Mouse (Mus musculus) lung, adult 18-20 months (tissue): Measurements from ENCODE around the gene Ccr4.

Source experiments
- DNase-seq, 2 experiments: peaks; one replicate each; pipeline ENCODE4 v3.0.0; 2022; ENCODE audit warnings: mixed read lengths in 2 of 2

Ccr4 gene

DNA sequence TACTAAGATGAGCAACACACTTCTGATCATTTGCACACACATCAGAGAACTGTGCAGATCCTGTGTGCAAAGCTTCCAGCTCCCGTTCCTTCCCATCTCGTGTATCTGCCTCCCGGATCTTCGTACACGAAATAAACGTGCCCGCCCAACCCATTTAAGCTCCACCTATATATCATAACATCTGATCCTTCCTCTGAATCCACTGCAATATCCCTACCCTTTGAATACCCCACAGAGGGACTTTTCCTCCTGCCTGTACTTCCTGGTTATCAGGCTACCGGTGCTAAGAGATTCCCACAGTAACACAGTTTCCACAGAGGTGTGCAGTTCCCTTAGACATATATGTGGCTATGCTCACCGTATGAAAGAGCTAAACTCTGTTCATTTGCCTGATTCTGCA is at the start of gene Ccr4:
Gene Ccr4, minus strand, starts transcription at position 101 of the 400 bp plus-strand sequence.
- no peak for DNase-seq

DNA sequence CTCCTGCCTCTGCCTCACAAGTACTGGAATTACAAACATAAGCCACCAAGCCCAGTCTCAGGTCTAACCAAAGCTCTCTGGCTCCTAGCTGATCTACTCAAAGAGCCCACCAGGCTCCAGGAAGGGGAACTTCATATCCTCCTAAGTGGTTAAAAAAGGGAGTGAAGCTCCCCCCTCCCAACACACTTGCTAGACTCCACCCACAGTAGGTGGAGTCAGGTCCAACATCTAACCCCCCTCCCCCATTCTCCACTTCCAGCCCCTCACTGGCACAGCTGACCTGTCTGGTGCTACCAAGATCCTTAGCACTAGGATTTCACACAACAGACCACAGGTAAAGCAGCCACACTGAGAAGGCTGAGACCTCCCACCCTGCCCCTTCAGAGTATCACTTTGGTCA is 49.1 kb upstream of the Ccr4 start:
- no peak for DNase-seq

DNA sequence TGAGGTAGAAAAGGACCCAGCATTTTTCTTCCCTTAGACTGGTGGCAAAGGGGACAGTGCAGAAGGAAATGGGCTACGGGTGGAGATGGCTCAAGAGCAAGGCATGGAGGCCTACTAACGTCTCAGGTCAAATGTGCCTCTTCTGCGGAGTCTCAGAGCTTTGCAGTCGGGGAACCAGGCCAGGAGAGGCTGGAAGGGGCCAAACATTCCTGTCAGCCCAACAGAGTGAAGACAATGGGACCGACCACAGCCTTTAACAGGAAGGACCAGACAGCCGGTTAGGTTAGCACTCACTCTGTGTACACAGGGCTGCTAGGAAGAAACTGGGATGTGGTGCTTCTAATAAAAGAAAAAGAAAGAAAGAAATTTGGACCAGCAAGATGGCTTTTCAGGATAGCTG is 45.3 kb upstream of the Ccr4 start:
- DNase-seq, result no peak

DNA sequence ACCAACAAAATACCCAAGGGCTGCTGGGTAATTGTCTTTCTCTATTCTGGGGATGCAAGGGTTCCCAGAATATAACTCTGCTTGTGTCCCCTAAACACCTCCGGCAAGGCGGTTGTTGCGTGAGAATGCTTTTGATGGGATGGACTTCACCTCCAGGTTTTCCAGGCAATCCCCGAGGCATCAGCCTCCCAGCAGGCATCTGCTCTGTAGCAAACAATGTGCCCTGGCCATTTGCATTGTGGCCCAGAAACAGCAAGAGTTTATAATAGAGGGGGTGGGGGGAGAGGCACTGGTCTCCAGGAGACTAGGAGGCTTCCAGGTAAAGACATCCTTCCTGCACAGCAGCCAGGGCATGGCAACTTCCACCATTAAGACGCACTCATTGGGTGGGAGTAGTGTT is 44.4 kb upstream of the Ccr4 start:
- no peak for DNase-seq

DNA sequence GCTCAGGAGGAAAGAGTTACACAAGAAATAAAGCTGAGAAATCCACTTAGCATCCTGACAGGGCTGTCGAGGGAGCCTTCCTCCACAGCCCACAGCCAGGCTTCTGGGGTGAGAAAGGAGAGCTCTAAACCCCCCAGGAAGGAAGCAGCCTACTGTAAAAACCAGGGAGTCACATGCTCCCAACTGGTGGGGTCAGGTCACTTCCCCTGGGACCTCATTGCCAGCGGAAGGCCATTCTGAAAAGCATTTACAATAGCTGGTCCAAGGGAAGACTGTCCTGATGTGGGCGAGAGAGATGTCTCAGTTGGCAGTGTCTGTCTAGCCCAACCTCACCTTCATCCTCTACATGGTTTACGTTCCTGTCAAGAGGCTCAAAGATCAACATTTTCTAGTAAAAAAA is 43.8 kb upstream of the Ccr4 start:
- no peak for DNase-seq

DNA sequence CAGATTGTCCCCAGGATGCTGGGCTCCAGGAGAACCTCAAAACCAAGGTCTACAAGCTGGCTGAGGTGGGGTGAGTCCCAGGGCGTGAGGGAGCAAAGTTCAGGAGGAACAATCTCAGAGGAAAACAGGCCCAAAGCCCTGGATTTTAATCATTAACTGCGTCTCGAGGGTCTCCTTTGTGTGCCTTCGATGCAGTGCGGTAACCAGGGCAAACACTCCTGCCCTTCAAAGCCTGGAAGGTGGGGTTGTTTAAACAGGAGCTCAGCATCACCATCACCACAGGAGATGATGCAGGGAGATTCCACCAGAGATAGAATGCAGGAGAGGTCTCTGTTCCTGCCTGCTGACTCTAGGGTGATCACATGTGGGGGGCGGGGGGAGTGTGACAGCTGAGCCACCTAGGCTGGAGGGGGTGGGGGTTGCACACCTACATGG is 42.9 kb upstream of the Ccr4 start:
- no peak for DNase-seq

DNA sequence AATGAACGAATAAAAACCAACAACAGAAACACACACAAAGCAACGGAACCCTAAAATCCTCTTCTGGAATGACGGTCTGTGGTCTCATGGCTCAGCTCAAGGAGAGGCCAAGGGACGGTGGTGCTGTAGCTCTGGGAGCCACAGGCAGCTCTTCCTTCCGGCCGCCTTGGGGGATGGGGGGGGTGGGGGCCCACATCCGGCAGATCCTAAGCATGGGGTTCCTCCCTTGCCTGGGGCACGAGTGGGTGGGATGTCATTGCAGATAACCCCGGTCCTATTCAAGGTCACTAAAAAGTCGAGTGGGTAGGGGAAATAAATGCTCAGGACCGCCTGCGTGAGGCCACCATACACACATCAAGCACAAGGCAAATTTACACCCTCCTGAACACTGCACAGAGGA is 42.0 kb upstream of the Ccr4 start:
- DNase-seq, result no peak

DNA sequence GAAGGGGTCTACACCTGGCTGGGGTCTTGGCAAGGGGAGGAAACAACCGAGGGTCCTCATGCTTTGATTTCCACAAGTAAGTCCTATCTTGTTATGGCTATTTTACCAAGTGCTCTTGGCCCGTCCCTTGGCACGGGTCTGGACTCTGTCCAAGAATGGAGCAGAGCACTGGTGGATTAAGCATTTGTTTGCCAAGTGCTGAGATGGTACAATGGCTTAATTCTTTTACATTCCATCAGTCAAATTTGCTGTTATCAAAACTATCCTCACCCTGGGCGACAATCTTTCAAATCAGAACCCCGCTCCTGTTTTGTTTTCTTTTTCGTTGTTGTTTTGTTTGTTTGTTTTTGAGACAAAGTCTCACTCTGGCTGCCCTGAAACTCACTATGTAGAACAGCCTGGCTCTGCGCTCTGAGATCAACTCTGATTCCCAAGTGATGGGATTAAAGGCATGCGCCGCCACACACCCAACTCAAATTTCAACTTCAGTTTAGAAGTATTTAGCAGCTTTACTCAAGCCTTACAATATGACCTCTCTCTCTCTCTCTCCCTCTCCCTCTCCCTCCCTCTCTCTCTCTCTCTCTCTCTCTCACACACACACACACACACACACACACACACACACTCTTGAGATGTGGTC is 40.2 kb upstream of the Ccr4 start:
- DNase-seq, result peak in 1 of 2 experiments; percentile 36

DNA sequence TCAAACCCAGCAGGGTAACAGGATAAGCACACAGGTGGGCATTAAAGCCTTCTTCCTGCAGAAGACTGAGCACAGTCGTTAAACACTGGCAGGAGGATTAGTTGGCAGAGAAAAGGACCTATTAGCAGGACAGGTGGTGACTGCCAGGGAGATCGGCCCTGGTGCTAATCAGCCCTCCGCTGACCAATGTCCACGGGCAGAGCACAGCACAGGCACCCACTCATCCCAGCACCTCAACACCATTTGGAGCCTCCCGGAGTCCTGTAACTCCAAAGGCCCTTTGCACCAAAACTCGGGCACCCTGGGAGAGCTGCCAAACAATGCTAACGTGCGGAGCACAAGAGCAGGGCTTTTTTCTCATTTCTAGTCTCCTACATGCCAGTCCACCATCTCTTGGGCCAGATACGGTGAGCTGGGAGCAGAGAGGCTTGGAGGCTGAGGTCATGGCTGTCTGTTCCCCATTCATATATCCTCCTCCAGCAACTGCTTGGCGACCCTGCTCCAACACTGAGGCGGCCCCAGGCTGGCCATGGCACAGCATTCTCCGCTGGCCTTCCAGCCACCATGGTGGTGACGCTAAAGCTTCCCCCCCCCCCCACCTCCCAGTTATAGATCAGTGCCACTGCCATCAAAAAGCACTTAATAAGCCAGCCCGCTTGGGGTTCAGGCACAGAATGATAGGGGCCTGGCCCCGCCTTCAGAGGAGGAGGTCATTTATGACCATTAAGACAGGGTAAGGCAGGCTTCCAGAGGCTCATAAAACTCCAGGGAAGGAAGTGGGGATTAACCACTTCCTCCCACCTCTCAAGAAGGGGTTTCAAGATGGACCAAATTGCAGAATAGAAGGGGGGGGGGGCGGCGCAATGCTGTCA is 39.4 kb upstream of the Ccr4 start:
- DNase-seq, result no peak

DNA sequence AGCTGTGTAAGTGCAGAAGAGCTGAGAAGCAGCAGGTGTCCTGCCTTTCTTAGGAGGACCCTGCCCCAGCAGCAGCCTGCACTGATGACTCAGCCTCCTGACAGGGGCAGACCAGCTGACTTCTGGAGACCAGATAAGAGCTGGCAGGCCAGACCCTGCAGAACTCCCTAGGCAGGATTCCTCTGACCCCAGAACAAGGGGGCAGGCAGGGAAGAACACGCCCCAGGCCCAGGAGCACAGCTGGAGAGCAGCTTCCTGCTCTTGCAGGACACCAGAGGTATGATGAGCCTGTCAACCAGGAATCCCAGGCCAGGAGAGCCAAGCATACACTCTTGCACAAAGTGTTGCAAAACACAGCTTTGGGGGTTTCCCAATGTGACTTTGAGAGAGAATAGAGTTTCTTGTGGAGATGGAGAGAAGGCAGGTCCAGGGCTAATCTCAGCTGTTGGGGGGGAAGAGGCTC is 36.6 kb upstream of the Ccr4 start:
- DNase-seq, result no peak

DNA sequence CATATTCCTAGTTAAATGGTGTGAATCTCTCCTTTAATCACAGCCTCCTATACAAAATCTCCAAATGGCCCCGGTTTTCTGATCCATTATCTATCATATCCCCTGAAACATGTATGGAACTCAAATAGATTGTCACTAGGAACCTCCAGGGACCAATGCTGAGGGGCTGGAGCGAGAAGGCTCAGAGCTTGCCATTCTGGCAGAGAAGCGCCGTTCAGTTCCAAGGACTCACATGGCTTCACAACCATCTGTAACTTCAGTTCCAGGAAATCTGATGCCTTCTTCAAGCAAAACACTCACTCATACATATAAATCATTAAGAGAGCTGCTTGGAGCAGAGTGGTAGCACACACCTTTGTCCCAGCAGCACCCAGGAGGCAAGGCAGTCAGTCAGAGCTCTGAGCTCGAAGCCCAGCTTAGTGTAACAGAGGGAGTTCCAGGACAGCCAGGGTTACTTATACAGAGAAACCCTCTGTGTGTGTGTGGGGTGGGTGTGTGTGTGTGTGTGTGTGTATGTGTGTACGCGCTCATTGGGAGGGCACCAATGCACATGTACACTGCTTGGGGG is 34.4 kb upstream of the Ccr4 start:
- no peak for DNase-seq

DNA sequence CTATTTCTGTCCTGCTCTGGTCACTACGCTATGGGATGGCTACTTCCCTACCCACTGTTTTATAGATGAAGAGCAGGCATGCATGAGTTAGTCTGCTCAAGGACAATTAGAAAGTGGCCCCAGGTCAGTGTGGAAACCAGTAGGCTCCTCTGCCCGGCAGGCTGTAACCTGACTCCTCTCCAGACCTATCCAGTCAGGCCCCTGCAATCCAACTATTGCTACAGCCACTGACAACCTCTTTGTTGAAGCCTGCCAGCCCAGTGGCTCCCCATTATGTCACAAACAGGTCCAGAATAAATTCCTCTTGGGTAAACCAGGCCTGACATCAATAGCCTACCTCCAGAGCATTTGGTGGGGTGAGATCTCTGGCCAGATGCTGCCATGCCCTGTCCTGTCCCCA is 31.9 kb upstream of the Ccr4 start:
- peak in 1 of 2 experiments; percentile 15 for DNase-seq

DNA sequence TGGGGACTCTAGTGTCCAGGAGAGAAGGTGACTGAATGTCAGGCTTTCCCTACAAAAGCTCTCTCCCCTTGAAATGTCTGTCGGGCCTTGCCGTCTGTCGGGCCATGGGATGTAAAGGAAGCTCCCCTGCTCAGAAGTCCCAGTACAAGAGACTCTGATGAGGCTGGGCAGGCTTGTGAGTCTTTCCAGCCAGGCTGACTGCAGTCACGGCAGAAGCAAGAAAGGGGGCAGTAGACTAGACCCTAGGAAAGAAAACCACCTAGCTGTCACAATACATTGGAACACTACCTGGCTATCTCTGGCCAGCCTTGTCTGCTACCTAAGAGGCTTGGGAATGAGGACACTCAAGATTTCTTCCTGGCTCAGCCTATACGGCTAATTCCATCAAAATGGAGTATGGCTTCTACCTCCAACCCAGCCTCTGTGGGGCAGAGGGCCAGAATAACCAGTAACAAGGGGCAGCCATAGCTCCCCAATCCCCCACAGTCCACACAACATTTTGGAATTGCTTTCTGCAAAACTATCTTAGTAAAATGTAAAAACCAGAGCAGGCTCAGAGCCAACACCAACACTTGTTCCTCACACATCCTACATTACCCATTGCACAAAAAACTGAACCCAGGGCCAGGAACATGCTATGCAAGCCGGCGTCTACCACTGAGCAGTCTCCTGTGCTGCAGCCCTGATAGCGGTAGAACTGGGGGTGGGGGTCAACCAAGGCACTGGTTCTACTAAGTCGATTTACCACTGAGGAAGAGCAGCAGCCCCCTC is 30.2 kb upstream of the Ccr4 start:
- no peak for DNase-seq

DNA sequence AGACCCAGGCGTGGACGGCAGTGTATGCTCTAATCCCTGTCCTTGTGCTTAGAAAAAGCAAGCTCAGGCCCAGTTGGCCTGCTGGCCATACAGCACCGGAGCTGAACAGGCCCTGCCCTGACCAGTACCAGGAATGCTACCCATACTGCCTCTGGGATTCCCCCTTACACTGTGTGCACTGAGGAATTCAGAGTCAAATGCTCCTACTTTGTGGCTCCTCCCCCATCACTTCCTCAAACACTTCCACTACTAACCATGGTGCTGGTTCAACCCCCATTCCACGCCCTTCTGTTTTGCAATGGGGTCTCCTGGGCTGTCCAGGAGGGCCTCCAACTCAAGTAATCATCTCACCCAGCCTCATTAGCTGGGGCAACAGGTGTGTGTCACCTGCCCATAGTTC is 29.1 kb upstream of the Ccr4 start:
- no peak for DNase-seq

DNA sequence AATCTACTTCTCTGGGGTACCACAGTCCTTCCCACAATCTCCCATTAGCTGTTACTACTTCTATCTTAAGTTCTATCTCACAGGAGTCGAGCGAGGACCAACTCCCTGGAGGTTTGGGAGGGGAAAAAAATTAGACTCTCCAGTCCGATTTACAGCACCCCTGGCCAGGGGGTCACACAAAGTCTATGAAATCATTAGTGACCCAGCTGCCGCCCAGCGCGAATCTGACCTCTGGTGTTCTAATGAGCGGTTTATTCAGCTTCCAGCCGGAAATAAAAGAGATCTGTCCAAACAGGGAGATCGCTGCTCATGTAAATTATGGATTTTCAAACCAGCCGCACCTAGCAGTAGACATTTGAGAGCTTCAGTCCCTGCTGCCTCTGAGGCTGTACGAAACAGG is 26.6 kb upstream of the Ccr4 start:
- DNase-seq, result no peak

DNA sequence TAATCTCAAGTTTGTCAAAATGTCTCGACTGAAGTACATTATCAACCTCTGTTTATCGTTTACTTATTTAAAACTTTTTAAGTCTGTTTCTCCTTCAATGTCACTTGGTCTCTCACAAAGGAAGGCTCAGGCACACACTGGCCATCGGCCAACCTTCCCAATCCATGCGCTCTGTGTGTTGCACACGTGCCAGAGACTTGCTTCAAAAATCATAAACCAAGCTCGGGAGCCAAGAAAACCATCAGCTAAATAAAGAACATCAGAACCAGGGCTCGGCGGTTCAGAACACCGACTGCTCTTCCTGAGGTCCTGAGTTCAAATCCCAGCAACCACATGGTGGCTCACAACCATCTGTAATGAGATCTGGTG is 23.9 kb upstream of the Ccr4 start:
- no peak for DNase-seq

DNA sequence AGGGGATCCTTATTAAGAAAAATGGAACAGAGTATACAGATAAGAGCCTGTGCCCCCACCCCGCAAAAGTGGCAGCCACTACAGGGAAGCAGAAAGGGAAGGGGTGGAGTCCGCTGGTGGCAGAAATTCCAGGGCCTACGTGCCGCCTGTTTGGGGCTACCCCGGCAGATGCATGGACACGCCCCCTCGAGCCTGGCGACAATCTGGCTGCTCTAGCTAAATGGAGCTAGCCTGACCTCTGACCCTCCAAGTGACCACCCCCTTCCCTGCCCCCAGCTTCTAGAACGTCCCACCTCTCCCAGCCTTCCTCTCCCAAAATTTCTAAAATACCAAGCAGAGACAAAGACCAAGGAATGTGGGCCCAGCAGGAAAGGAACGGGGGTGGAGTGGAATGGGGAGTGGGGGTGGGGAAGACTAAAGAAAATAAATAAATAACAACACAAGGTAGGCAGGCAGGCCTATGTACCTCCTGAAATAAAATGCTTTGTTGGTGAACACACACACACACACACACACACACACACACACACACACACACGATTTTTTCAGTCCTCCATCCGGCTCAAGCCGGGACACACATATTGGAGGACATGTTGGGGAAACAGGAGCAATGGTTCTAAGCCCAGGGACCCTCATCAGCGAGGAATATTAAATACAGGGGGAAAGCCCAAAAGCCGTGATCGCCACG is 23.4 kb upstream of the Ccr4 start:
- DNase-seq, result peak; percentile 46 to 56

DNA sequence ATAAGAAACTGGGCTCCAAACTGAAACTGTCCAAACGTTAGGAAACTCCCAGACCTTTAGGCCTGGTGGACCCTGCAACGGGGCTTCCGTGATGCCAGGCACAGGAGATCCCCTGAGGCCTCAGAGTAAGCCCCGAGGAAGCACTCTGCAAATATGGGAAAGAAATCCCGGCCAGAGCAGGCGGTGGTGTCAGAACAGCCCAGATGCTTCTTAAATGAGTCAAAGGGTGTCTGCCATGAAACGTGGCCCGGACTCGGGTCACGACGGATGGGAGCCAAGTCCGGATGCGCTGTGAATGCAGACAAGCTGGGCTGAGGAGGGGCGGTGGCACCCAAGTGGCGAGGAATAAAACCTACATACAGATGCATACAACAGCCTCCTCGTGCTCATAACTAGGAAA is 22.4 kb upstream of the Ccr4 start:
- peak; percentile 62 to 64 for DNase-seq

DNA sequence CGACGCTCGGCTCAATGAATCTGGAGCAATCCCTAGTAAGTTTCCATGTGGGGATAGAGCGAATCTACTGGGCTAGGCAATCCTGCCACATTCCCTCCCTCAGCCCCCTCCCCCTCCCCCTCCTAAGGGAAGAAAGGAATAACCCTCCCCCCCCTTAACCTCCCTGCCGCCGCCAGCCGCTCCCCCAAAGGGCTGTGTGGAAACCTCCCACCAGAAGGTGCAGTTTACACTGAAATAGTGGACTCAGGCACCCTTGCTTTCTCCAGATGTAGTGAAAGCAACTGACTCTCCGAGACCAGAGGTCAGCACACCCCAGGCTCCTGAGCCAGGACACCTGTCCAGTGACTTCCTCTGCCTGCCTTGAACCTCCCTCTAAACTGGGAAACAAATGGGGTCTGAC is 21.9 kb upstream of the Ccr4 start:
- no peak for DNase-seq

DNA sequence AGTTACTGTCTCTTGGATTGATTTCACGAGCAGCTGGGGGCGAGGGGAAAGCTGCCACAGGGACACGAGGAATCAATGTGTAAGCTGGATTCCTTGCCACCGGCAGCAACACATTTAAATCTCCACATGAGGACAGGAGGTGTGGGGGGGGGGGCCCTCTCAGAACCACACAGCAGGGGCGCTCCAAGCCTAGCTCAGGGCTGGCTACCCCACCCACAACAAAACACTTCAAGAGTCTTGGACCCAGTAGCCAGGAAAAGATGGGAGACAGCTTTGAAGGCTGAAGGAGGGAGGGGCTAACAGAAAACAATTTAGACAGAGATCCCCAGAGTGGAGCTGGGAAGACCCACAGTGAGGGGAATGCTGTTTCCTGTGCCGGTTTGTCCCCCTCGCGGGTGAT is 21.2 kb upstream of the Ccr4 start:
- no peak for DNase-seq

DNA sequence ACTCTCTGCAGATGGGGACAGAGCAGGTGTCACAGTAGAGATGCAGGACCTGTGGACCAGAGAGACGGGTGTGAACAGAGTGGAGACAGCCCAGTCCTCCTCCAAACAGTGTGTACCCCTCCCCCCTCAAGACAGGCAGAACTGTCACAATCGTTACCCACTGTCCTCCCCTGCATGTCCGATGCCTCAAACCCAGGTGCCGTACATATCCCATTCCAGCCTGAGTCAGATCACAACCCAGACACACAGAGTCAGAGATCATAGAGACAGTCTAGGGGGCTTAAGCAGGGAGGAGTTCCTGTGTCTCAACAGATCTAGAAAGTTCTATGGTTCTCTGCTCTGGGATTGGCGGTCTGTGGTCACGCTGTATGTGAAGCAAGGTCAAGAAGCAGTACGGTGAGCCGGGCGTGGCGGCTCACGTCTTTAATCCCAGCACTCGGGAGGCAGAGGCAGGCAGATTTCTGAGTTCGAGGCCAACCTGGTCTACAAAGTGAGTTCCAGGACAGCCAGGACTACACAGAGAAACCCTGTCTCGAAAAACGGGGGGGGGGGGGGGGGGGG is 20.4 kb upstream of the Ccr4 start:
- DNase-seq, result no peak

DNA sequence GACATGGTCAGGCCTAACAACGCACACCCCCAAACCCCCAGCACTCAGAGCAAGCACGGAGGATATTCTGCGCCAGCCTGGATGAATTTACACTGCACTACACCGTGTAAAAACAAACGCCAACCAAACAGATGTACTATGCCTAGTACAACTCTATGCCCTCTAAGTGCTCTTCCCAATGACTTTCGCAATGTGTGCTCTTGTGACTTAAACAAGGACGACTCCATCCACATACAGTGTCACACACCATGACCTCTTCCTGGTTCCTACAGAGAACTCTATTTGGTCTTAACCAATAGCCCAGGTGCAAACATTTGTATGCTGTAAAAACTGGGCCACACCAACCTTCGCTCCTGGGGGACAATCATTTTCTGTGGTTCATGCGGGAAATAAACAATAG is 17.8 kb upstream of the Ccr4 start:
- peak in 1 of 2 experiments; percentile 29 for DNase-seq
